Mouse (Mus musculus): ENCODE data around the gene Tmcc3. TPM values are rescaled to one million over a fixed set of nuclear protein-coding genes. Genes with fewer than 3 reads are reported as not detected.

Gene Tmcc3
- total RNA-seq, 1 experiment from 2014 or later: 0.15 TPM

DNA sequence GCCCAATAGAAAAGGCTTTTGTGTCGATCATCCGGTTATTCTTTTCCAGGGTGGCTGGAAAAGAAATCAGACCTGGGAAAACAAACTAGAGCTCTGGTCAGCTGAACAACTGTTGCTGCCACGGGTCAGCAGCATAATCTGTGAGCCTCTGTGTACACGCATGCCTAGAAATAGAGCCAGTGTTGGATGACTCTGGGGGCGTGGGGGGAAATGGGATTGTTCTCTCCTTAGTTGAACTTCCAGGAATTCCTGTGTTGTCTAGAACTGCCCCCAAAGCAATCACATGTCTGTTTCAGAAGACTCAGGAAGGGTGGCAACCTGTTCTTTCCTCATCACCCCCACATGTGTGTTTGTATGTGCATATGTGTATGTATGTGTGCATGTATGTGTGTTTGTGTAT is 121.2 kb downstream of the Tmcc3 start:
- no peak for ATAC-seq (replicated peaks in 1 of 2; ENCODE audit: insufficient read depth in 1 of 2, low FRiP score in 2 of 2, low TSS enrichment in 1 of 2, low read depth in 1 of 2, poor library complexity in 2 of 2, severe bottlenecking in 2 of 2)

DNA sequence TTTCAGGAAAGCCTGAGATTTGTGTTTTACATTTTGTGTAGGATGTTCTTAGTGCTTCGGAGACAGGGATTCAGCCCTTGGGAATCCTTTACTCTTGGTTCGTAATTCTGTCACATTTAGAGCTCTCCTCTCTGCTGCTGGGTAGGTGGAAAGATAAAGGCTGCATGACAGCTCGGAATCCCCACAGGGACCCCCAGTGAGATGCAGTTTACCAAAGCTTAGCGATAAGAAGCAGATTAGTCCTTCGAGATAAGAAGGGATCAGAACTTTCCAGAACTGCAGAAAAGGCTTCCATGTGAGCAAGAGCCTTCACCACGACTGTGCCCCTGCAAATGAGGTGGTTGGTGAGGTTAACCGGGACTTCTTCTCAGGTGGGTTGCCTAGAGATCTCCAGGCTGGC is 122.2 kb downstream of the Tmcc3 start:
- ATAC-seq (replicated peaks in 1 of 2; ENCODE audit: insufficient read depth in 1 of 2, low FRiP score in 2 of 2, low TSS enrichment in 1 of 2, low read depth in 1 of 2, poor library complexity in 2 of 2, severe bottlenecking in 2 of 2): no peak

DNA sequence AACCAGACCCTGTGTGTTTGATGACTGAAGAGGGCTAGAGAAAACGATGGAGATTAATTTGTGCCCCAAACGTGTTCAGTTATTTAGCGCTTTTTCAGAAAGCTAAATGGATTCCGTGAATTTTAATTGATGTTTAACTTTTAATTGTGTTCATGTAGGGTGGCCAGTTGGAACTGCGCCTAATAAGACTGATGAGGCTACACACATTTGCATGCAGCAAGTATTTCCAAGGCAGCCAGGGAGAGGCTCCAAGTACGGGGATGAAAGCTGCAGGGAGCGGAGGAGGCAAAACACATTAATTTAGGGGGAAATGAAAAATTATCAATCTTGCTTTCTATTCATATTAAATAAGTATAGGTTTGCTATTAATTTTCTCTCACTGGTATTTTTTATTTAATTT is 131.0 kb downstream of the Tmcc3 start:
- ATAC-seq (replicated peaks in 1 of 2; ENCODE audit: insufficient read depth in 1 of 2, low FRiP score in 2 of 2, low TSS enrichment in 1 of 2, low read depth in 1 of 2, poor library complexity in 2 of 2, severe bottlenecking in 2 of 2): no peak

DNA sequence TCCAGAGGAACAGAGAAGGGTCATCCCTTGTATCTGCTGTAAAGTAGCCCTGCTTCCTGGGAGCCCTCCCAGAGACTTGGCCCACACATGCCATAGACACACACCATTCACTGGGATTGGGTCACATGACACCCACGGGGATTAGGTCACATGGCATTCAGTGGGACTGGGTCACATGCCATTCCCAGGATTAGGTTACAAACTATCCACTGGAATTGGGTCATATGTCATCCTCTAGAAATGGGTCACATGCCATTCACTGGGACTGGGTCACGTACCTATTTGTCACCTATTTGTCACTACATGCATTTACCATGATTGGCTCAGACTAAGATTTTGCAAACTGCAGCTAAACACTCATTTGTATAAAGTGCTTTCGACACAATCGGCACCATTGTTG is 131.7 kb downstream of the Tmcc3 start:
- no peak for ATAC-seq (replicated peaks in 1 of 2; ENCODE audit: insufficient read depth in 1 of 2, low FRiP score in 2 of 2, low TSS enrichment in 1 of 2, low read depth in 1 of 2, poor library complexity in 2 of 2, severe bottlenecking in 2 of 2)

DNA sequence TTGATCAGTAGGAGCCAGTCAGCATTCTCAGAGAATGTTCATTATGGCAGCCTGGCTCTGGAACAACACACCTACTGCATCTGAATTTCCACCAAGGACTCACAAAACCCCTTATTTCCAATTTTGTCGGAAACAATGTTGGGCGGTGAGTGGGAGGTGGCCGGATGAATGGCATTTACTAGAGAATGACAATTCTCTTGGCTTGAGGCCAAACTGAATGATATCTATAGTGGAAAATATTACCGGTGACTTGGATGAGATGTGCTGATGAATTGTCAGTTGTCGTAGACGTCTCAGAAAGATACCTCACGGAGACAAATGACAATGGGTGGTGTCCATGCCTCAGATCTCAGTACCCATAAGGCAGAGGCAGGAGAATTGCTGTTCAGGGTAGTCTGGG is 133.4 kb downstream of the Tmcc3 start:
- no peak for ATAC-seq (replicated peaks in 1 of 2; ENCODE audit: insufficient read depth in 1 of 2, low FRiP score in 2 of 2, low TSS enrichment in 1 of 2, low read depth in 1 of 2, poor library complexity in 2 of 2, severe bottlenecking in 2 of 2)

DNA sequence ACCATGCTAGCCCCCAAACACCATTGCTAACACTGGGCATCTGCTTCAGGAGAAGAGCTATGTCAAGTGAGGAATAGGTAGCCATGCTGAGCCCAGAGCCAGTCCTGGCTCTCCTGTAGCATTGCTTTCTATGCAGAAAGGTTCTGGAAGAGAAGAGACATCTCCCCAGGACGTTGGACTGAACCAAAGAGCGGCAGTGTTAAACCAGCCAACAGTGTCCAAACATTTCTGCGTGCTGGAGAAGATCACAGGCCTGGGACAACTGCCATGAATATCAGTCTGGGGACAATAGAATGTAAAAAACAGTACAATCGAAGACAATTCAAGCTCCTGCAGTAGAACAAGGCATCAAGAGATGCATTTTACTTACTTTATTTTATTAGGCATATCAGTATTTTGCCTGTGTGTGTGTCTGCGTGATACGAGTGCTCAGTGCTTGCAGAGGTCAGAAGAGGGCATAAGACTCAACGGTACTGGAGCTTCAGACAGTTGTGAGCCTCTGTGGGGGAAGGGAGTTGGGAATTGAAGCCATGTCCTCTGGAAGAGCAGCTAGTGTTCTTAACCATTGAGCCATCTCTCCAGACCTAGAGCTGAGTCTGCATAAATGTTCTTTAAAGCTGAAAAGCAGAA is 134.7 kb downstream of the Tmcc3 start:
- ATAC-seq (replicated peaks in 1 of 2; ENCODE audit: insufficient read depth in 1 of 2, low FRiP score in 2 of 2, low TSS enrichment in 1 of 2, low read depth in 1 of 2, poor library complexity in 2 of 2, severe bottlenecking in 2 of 2): no peak

DNA sequence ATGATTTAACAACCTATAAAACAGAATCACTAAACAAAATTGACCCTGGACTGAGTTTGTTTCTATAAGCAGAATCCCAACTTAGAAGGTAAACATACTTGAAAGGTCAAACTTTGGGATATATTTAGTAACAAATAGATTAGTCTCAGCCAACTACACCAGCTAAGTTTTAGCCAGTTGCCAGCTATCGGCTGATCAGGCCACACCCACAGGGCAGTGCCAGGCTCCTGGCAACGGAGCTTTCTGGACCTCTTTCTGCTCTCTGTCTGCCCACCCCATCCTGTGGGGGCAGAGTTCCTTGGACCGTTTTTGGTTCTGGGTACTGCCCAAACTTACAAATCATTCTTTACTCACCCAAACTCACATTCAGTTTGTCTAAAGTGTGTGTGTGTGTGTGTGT is 137.9 kb downstream of the Tmcc3 start:
- no peak for ATAC-seq (replicated peaks in 1 of 2; ENCODE audit: insufficient read depth in 1 of 2, low FRiP score in 2 of 2, low TSS enrichment in 1 of 2, low read depth in 1 of 2, poor library complexity in 2 of 2, severe bottlenecking in 2 of 2)

DNA sequence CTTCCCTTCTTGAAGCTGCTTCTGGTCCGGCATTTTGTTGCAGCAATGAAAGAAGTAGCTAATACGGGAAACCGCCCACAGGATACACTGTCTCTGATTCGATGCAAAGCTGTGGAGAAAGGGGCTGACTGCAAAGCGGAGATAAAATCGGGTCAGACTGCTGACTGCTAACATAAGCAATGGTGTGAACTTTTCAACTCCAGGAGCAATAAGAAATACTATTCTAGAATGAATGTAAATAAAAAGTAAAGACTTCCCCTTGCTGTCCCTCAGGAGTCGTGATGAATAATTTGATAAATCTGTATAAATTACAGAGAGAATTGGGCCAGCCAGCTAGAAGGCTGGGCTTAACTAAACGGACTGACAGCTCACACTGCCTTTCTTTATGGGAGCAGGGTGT is 139.0 kb downstream of the Tmcc3 start:
- no peak for ATAC-seq (replicated peaks in 1 of 2; ENCODE audit: insufficient read depth in 1 of 2, low FRiP score in 2 of 2, low TSS enrichment in 1 of 2, low read depth in 1 of 2, poor library complexity in 2 of 2, severe bottlenecking in 2 of 2)

DNA sequence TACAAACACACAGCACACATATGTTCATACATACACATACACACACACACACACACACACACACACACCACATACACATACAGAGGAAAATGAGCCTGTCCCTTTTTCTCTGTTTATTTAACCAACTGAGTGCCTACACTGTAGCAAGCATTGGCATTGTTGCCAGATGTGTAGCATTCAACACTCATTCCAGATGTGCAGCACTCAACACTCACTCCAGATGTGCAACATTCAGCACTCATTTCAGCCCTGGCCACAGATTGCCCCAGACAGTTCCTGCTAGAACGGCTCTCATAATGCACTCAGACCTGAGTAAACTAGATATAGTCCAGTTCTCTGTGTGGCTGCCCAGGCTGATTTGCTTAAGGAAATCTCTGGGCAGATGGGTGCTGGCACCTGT is 145.7 kb downstream of the Tmcc3 start:
- ATAC-seq (replicated peaks in 1 of 2; ENCODE audit: insufficient read depth in 1 of 2, low FRiP score in 2 of 2, low TSS enrichment in 1 of 2, low read depth in 1 of 2, poor library complexity in 2 of 2, severe bottlenecking in 2 of 2): no peak

DNA sequence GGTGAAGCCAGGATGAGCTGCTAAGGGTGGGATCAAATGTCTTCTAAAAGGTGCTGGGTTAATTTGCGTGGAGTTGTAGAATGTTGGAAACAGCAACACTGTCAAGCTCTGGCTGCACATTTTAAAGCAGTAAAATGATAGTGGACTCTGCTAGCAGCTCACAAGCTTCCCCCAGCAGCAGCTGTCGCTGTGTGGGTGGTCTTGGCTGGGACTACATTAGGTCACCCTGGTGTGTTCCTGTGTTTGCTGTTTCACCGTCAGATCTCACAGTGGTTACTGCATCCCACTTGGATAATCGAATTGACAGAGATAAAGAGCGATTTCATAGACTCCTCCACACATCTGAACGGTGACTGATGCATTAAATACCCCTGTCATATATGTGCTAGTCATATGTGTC is 146.9 kb downstream of the Tmcc3 start:
- ATAC-seq (replicated peaks in 1 of 2; ENCODE audit: insufficient read depth in 1 of 2, low FRiP score in 2 of 2, low TSS enrichment in 1 of 2, low read depth in 1 of 2, poor library complexity in 2 of 2, severe bottlenecking in 2 of 2): no peak

DNA sequence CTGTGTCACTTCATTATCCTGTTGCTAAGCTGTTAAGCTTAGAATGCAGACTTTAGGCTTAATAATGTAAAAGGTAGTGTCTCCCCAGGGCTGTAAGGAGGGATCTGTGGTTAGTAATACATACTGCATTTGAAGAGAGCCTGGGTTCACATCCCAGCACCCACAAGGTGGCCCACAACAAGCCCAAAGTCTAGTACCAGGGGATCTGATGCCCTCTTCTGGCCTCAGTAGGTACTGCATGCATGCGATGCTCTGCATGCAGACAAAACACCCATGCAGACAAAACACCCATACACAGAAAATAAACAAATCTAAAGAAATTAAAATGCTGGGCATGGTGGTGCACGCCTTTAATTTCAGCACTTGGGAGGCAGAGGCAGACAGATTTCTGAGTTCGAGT is 149.6 kb downstream of the Tmcc3 start:
- no peak for ATAC-seq (replicated peaks in 1 of 2; ENCODE audit: insufficient read depth in 1 of 2, low FRiP score in 2 of 2, low TSS enrichment in 1 of 2, low read depth in 1 of 2, poor library complexity in 2 of 2, severe bottlenecking in 2 of 2)

DNA sequence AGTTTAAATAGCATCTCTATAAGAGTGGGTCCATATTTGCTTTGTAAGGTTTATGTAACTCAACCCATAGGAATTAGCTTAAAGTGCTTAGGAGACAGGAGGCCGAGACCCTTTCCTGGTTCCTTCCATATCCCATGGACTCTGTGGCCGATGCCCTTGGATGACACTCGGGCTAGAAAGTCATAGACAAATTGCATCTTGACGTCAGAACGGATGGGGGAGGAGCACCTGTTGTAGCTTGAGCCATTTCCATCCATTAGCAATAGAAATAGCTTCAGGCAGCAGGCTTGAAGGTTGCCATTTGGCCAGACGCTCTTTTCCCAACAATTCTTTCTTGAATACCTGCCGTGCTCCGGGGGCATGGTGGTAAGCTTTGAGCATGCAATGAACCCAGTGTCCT is 150.1 kb downstream of the Tmcc3 start:
- no peak for ATAC-seq (replicated peaks in 1 of 2; ENCODE audit: insufficient read depth in 1 of 2, low FRiP score in 2 of 2, low TSS enrichment in 1 of 2, low read depth in 1 of 2, poor library complexity in 2 of 2, severe bottlenecking in 2 of 2)

DNA sequence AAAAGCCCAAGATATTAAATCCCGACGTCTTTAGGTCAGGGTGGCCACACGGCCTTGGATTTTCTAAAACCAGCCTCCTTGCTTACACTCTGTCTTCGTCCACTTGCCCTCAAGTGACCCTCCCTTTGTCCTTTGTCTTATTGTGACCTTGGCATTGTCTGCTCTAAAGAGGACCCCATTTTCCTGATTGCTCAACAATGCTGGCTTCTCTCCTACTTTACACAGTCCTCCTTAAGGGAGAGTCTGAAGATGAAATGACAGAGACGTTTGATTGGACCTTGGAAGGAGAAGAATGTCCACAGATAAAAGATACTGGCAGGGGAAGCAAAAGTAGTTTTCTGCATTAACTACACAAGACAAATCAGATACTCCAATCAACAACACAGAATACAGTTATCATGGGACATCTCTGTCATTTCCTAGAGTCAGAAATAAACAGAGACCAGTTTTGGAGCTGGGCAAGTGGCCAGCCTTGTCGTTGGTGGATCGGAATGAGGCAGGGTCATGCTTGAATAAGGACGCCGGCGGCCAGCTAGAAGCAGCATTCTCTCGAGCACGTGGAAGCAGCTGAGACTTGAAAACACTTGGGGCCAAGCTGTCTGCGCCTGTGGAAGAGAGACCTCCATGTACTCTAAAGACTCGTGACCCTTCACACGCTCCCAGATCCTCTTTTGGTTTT is 150.8 kb downstream of the Tmcc3 start:
- no peak for ATAC-seq (replicated peaks in 1 of 2; ENCODE audit: insufficient read depth in 1 of 2, low FRiP score in 2 of 2, low TSS enrichment in 1 of 2, low read depth in 1 of 2, poor library complexity in 2 of 2, severe bottlenecking in 2 of 2)

DNA sequence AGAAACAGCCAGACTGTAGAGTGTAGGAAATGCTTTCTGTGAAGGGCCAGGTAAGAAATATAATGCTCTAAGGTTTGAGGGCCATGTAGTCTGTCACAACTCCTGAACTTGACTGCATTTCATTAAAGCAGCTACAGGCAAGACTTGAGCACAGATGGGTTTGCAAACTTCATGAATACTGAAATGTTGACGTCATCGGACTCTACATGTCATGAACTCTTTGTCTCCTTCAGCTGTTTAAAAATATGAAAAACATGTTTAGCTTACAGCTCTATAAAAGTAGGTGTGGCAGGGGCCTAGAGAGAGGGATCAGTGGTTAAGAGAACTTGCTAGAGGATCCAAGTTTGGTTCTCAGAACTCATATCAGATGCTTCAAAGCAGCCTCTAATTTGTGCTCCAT is 151.7 kb downstream of the Tmcc3 start:
- ATAC-seq (replicated peaks in 1 of 2; ENCODE audit: insufficient read depth in 1 of 2, low FRiP score in 2 of 2, low TSS enrichment in 1 of 2, low read depth in 1 of 2, poor library complexity in 2 of 2, severe bottlenecking in 2 of 2): no peak

DNA sequence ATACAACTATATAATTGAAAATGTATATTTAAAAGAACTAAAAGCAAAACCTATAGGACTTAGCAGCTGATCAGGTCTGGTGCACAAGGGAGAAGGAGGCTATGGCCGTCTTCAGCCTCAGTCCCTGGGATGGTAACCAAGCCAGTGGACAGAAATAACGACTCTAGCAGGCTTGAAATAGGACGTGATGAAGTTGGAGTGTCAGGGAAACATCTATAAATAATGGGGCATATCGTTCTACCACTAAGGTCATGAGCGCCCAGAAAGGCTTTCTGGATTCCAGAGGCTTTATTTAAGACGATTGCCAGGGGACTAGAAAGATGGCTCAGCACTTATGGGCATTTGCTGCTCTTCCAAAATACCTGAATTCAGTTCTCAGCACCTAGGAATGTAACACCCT is 153.9 kb downstream of the Tmcc3 start:
- no peak for ATAC-seq (replicated peaks in 1 of 2; ENCODE audit: insufficient read depth in 1 of 2, low FRiP score in 2 of 2, low TSS enrichment in 1 of 2, low read depth in 1 of 2, poor library complexity in 2 of 2, severe bottlenecking in 2 of 2)

DNA sequence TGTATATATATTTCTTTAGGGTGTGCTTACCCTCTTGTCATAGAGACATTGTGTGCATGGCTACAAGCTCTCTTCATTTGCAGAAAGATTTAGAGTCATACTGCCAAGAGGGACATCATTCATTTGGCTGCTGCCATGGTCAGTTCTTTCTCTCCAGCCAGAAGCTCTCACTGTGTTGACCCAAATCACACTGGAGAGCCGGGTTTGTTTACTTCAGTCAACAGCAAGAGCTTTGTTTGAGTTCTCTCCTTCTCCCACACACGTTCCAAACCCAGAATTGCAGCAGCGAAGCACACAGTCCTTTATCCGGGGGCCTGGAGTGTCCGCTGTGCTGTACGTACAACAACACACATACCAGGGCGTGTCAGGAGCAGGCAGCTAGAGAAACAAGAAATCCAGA is 154.6 kb downstream of the Tmcc3 start:
- ATAC-seq (replicated peaks in 1 of 2; ENCODE audit: insufficient read depth in 1 of 2, low FRiP score in 2 of 2, low TSS enrichment in 1 of 2, low read depth in 1 of 2, poor library complexity in 2 of 2, severe bottlenecking in 2 of 2): no peak

DNA sequence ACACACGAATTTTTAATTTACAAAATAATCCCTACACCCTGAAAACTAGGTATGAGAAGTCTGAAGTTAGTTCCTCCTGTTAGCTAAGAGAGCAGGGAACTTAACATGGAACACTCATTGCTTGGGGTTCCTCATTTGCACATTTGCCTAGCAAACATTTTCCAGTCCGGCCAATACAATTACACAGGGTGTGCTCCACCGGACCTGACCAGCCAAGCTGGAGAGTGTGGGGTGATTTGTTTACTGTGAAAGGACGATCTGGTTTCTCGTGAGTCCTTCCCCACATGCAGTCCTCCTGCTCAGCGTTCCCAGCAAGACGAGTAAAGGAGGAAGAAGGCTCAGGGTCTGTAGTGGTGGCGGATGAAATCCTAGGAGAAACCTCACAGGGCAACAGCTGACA is 159.7 kb downstream of the Tmcc3 start:
- ATAC-seq (replicated peaks in 1 of 2; ENCODE audit: insufficient read depth in 1 of 2, low FRiP score in 2 of 2, low TSS enrichment in 1 of 2, low read depth in 1 of 2, poor library complexity in 2 of 2, severe bottlenecking in 2 of 2): no peak

DNA sequence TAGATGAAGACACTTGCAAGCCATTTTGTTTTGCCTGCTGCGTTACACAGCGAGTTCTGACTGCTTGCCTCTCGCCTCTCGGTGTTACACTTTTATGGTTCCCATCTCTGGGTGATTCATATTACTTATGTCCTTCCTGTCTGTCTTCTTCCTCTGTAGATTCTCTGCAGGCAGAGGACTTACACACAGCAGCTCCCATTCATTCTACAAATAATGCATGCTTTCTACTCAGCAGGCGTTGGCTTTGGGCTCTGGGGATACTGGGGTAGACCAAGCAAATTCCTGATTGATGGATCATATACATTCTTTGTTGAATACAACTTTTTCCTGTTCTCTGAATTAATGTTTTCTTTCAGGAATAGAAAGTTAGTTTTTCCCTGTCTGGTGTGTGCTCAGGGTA is 161.8 kb downstream of the Tmcc3 start:
- no peak for ATAC-seq (replicated peaks in 1 of 2; ENCODE audit: insufficient read depth in 1 of 2, low FRiP score in 2 of 2, low TSS enrichment in 1 of 2, low read depth in 1 of 2, poor library complexity in 2 of 2, severe bottlenecking in 2 of 2)

DNA sequence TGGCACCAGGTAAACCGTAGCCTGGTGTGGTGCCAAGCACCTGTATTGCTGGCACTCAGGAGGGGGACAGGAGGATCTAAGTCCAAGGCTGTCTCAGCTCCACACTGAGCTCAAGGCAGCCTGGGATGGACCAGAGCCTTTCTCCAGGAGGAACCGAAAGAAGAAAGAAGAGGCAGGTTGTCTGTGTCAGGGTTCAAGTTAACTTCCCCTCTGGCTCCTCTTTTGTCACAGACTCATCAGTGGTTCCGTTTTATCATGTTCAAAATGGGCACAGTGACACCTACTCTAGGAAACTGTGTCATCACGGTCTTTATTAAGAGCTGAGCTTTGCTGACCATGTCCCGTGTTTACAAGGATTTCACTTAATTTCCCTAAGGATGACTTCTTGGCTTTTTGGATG is 162.4 kb downstream of the Tmcc3 start:
- no peak for ATAC-seq (replicated peaks in 1 of 2; ENCODE audit: insufficient read depth in 1 of 2, low FRiP score in 2 of 2, low TSS enrichment in 1 of 2, low read depth in 1 of 2, poor library complexity in 2 of 2, severe bottlenecking in 2 of 2)
